Mouse (Mus musculus) left cerebral cortex, adult 2 months (tissue): ENCODE measurements around the gene Zeb2. TPM values are rescaled to one million over a fixed set of nuclear protein-coding genes. Genes with fewer than 3 reads are reported as not detected.

ENCODE experiments used
- DNase-seq, 2 experiments: peaks; one replicate each; pipeline ENCODE4 v3.0.0; 2021 to 2022; ENCODE audit warnings: low spot score in 2 of 2, mixed read lengths in 1 of 2; ENCODE audit errors: extremely low spot score in 1 of 2
- H3K27ac ChIP-seq: fragments of 200-600 bp; 2 replicates; pipeline ENCODE4 v1.8.1; 2022
- H3K4me3 ChIP-seq: fragments of 200-600 bp; 2 replicates; pipeline ENCODE4 v1.8.1; 2022
- CTCF ChIP-seq: fragments of 200-600 bp; IDR thresholded peaks from 2 replicates; pipeline ENCODE4 v1.8.1; 2022; ENCODE audit warnings: antibody characterized with exemption, mild to moderate bottlenecking, moderate library complexity
- intact Hi-C: fragments of 180-260 bp; cut with DNase I; formaldehyde crosslinking; loops from one replicate; pipeline ENCODE4 v1.15.1; 2025
- total RNA-seq, 2 experiments: library from RNA; stranded (reverse); gene quantifications; 2 replicates each; pipeline ENCODE4 v1.2.3; 2021

The Zeb2 gene
- total RNA-seq, 2 experiments from 2014 or later = 156 to 181 TPM

DNA sequence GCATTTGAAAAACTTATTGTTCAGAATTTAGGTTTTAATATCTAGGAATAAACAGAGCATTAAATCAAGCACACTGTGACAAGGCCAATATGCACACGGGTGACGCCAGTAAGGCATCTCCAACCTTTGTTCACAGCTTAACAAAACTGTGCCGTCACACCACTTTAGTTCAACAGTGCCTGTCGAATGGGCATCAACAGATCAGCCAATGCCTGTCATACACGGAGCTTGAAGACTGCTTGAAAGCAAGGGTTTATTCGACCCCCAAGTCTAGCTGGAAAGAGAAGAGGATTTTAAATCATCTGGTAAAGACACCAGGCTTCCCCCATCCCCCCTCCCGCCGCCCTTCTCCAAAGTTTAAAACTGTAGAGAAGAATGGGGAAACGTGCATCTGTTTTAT lies 21.4 kb downstream of the Zeb2 start:
- H3K27ac ChIP-seq = peak overlapping the region; percentile 83
- H3K4me3 ChIP-seq = no peak overlapping the region
- no peak for TF ChIP-seq CTCF
- DNase-seq = peak in 1 of 2 experiments; percentile 12
- intact Hi-C loops = no loop called here

GRCm38 (mm10) chr2:45094371-45094967 lies 22.7 kb downstream of the Zeb2 start:
- Histone ChIP-seq H3K27ac (peak overlapping the region; percentile 83), H3K4me3 (no peak overlapping the region)
- TF ChIP-seq CTCF = no peak
- DNase-seq = peak in 1 of 2 experiments; percentile 16
- intact Hi-C loops = no loop called here

DNA sequence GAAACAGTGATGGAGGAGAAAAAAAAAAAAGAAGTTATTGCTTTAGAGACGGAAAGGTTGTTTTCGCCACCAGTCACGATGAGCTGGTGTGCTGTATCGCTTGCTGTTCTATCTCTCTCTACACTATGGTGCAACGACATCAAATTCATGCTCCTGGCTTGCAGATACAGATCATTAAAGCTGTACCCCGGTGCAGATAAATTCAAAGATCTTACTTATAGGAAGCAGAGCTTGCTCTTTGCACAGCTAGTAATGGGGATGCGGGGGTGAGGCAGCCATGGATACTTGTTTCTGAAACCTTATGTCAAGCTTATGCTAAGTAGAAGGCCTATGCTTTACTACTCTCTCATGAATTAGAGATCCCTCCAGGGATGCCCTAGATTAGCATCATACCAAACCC lies 23.7 kb downstream of the Zeb2 start:
- peak in 1 of 2 experiments; percentile 22 for DNase-seq
- Histone ChIP-seq H3K4me3 (no peak overlapping the region), H3K27ac (peak overlapping the region; percentile 83)
- no peak for TF ChIP-seq CTCF
- intact Hi-C loops = no loop called here

- DNase-seq = no peak
- TF ChIP-seq CTCF = no peak
- Histone ChIP-seq H3K27ac (peak overlapping the region; percentile 83; the same call in 1 of the 2 replicates), H3K4me3 (no peak overlapping the region)
- intact Hi-C loops = no loop called here
These were observed 24.5 kb downstream of the Zeb2 start for GRCm38 (mm10) chr2:45092654-45093053.

DNA sequence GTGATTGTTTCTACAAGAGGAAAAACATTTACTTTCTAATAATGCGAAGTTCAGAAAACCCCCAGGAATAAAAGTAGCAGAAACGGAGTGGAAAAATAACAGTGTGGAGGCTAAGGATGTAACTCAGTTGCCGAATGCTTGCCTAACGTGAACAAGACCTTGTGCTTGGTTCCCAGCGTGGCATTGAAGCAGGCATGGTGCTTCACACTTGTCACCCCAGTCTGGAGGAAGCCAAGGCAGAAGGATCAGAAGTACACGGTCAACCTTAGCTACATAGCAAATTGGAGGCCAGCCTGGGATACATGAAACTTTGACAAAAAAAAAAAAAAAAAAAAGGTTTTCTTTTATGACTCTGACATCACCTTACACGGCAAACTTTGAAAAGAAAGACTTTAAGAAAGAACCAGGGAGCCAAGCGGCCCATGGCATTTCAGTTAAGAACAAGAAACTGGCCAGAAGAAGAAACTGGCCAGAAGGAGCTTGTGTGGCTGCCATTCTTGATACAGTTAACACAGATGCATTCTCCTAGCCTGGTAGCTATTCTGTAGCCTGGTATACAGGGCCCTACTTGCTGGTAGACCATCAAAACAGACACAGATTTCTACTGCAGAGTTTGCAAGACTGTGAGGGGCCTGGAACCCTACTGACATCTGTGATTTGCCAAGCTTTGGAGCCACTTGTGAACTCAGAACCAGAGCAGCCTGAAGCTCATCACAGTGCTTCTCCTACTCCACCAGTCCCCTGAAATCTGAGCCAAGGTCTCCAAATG lies 26.5 kb downstream of the Zeb2 start:
- no peak for TF ChIP-seq CTCF
- H3K27ac ChIP-seq = peak overlapping the region; percentile 89
- no peak overlapping the region for H3K4me3 ChIP-seq
- DNase-seq = no peak
- intact Hi-C loops = no loop called here

GRCm38 (mm10) chr2:45089251-45089530 lies 28.0 kb downstream of the Zeb2 start:
- Histone ChIP-seq H3K4me3 (no peak overlapping the region), H3K27ac (peak overlapping the region; percentile 89)
- intact Hi-C loops = no loop called here
- no peak for DNase-seq
- no peak for TF ChIP-seq CTCF

DNA sequence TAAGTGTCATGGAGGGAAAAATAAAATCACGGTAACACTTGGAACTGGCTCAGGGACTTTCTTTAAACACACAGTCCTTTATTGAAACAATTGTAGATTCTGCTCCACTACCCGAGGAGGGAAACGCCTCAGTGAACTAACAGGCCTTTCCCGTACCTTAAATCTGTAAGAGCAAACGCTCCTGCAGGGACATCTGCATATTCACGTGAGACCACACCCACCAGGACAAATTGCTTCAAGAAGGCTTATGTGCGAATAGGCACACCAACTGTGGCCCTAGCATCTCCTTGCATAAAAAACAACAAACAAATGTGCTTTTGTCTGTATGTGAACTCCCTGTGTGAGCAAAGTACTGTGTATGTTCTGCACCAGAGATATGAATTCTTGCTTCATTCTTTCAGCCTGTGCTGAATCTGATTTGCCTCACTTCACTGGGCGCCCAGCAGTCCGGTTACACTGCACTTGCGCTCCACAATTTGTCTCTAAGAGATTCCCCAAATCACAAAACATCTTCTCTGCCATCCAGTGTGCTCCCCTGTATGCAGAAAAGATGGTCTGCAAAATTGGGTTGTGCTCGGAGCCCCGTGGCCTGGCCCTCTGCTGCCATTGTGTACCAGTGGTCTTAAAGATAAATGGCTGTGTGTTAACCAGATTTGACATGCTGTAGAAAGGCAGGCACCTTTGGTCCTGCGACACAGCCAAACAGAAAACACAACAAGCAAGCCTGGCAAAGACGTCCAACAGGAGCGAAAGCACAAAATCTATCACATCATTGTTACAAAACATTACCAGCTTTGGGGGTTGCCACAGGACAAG lies 28.6 kb downstream of the Zeb2 start:
- no peak for DNase-seq
- intact Hi-C loops = no loop called here
- Histone ChIP-seq H3K27ac (peak overlapping the region; percentile 89), H3K4me3 (no peak overlapping the region; the same call in 1 of the 2 replicates)
- no peak for TF ChIP-seq CTCF

DNA sequence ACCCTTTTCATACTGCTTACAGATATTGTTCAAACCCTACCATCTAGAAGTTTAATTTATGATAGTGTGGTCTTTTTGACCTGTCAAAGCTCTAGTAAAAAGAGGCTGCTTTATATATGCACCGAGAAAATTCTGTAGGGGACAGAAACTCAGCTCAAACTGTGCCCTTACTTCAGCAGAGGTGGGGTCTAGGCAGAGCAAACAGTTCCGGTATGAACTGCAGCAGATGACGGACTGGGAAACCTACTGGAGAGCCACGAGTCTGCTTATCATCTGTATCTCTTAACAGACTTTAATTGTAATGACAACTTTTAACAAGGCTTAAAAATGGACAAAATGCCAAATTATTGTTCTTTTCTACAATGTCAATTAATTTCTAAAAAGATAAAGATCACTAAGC lies 30.0 kb downstream of the Zeb2 start:
- H3K4me3 ChIP-seq = no peak overlapping the region
- TF ChIP-seq CTCF = no peak
- DNase-seq = no peak
- peak overlapping the region; percentile 84 for H3K27ac ChIP-seq
- intact Hi-C loops = no loop called here

DNA sequence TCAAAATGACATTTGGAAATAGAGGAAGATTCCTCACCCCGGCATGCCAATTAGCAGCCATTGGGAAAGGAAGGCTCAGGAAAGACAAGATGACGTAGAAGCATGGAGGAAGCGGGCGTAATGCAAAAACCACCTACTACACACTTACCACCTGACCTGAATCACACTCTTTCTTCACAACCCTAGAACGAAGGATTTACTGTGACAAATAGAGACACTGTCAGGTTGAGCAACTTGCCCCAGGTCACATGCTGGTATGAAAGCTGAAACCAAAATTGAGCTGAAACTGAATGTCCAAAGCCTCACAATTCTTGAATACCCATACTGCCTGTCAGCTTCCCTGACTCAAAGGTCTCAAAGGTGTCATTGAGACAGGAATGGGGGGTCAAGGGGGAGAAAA lies 31.5 kb downstream of the Zeb2 start:
- Histone ChIP-seq H3K27ac (peak overlapping the region; percentile 84), H3K4me3 (no peak overlapping the region)
- TF ChIP-seq CTCF = no peak
- DNase-seq = no peak
- intact Hi-C loops = no loop called here

DNA sequence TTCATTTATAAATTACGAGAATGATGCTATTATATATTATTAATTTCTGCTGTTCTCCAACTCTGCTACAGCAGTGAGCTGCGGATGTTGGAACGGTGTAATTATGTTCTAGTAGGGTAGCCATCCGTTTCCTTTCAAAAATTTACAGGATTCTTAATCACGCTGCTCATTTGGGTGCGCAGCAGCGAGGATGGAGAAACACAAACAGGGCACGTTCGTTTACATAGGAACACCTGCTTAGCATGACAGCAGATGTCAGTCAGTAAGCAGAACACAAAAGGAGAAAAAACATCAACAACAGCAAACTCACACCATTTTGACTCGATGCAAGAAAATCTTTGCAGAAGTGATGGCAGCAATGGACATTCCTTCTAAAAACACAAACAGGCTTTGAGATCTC lies 34.2 kb downstream of the Zeb2 start:
- DNase-seq = no peak
- intact Hi-C loops = no loop called here
- no peak overlapping the region for H3K4me3 ChIP-seq

GRCm38 (mm10) chr2:45081559-45081958 lies 35.6 kb downstream of the Zeb2 start:
- intact Hi-C loops = no loop called here
- H3K27ac ChIP-seq = peak overlapping the region; percentile 84
- TF ChIP-seq CTCF = no peak
- no peak for DNase-seq
- no peak overlapping the region for H3K4me3 ChIP-seq

More for the DNA sequence above, 34.2 kb downstream of the Zeb2 start:
- H3K27ac ChIP-seq = peak overlapping the region; percentile 84
- TF ChIP-seq CTCF = no peak

DNA sequence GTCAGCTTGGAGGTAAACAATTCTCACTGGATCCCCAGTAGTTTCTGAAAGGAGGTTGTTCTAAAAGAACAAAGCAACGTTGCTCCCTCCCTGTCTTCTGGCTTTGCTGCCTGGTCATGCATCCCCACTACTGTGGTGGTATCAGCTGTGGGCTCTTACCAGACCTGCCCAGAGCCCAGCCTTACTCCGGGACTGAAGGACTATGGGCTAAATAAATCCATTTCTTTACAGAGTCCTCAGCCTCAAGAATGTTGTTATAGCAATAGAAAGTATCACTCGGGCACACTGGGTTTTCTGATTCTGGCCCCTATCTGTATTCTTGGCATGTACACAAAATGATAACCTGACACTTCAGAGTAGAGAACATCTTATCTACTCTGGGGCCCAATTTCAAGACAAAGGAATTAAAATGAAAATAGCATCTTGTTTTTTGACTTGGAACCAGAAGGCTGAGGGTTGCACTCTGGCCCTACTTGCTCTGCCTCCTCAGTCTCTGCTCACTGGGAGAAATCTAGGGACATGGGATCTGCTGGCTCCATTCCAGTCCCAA lies 39.2 kb downstream of the Zeb2 start:
- Histone ChIP-seq H3K4me3 (no peak overlapping the region), H3K27ac (peak overlapping the region; percentile 84; the same call in 1 of the 2 replicates)
- intact Hi-C loops = no loop called here
- no peak for DNase-seq
- no peak for TF ChIP-seq CTCF
